Mouse (Mus musculus) limb, embryonic 10.5 days (tissue): ENCODE data around the gene Zmynd19. TPM values are rescaled to one million over a fixed set of nuclear protein-coding genes. Genes with fewer than 3 reads are reported as not detected.
A peak's percentile ranks its signal among the peaks of the same experiment; 100 is the strongest.
"Not testable (repeated sequence)": the region's sequence is repeated elsewhere in the genome, so short reads cannot be mapped to it uniquely, and the experiment has no call there.

Experiments used
- DNase-seq: peaks from one replicate; pipeline ENCODE4 v3.0.0-alpha.2; 2017; ENCODE audit warnings: low spot score
- H3K27ac ChIP-seq: fragments of 300-500 bp; sonication (generic); 2 replicates; pipeline ENCODE4 v1.5.1; 2016; ENCODE audit warnings: mild to moderate bottlenecking
- H3K27me3 ChIP-seq: fragments of 300-500 bp; sonication (generic); 2 replicates; pipeline ENCODE4 v1.6.1; 2016; ENCODE audit warnings: low read depth, mild to moderate bottlenecking; ENCODE audit not compliant: poor library complexity, severe bottlenecking
- H3K36me3 ChIP-seq: fragments of 300-500 bp; sonication (generic); 2 replicates; pipeline ENCODE4 v1.6.1; 2016; ENCODE audit warnings: mild to moderate bottlenecking, moderate library complexity
- H3K4me1 ChIP-seq: fragments of 300-500 bp; sonication (generic); 2 replicates; pipeline ENCODE4 v1.6.1; 2016
- H3K4me3 ChIP-seq: fragments of 300-500 bp; sonication (generic); 2 replicates; pipeline ENCODE4 v1.5.1; 2016; ENCODE audit warnings: mild to moderate bottlenecking, moderate library complexity
- H3K9me3 ChIP-seq: fragments of 300-500 bp; sonication (generic); replicated peaks from 2 replicates; pipeline ENCODE4 v1.6.1; 2016; ENCODE audit warnings: mild to moderate bottlenecking
- WGBS: fragments of 180-500 bp; shearing (Covaris S2); methylation state at CpG from one replicate; pipeline ENCODE4 v1.1.7; 2016; 5-methylcytosine and 5-hydroxymethylcytosine counted together
- polyA plus RNA-seq: library from polyadenylated mRNA; unstranded; fragments of >200 nt; fragmentation: Nextera tagmentation; extraction: Ambion mirVana; gene quantifications from 2 replicates; pipeline ENCODE4 v1.2.1, GENCODE M21; 2016

The Zmynd19 gene
- polyA plus RNA-seq, 1 experiment from 2014 or later, result 24.6 TPM

GRCm38 (mm10) chr2:24925284-24925683 is 24.3 kb upstream of the Zmynd19 start:
- 92% methylated on average over 8 of the region's 8 CpGs for WGBS
- no peak overlapping the region for H3K4me3 ChIP-seq
- H3K4me1 ChIP-seq, result no peaks in the 10 kb centered on the region
- H3K36me3 ChIP-seq, result no peaks in the 10 kb centered on the region
- H3K27ac ChIP-seq, result no peak overlapping the region
- no peaks in the 10 kb centered on the region for H3K9me3 ChIP-seq
- no peak for DNase-seq
- H3K27me3 ChIP-seq, result peaks cover 9% of the 10 kb centered on the region; the same call in 1 of the 2 replicates

DNA sequence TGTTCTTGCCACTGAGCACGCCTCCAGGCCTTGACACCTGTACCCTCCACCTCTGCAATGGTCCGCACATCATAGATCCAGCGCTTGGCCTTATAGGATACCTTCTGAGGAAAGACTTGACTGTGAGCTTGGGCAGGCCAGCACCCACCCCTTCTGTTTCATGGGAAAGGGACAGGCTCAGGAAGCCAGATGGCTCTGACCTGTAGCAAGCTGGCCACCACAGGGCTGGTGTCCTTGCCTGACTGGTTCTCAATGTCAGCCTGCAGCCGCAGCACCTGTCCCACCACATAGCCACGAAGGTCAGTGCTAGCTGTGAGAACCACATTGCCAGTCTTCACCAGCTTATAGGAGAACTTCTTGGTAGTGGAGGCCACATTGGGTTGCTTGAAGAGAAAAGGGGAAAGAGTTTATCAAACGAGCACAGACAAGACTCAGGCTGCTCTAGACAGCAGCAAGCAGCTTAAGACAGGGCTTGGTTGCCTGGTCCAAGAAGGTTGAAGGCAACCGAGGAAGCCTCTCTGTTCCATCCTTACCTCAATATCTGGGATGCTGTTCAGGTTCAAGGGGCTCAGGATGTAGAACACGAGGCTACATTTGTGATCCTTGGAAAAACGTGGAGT is 23.1 kb upstream of the Zmynd19 start:
- Histone ChIP-seq H3K27ac (no peak overlapping the region), H3K4me3 (no peak overlapping the region), H3K9me3 (no peaks in the 10 kb centered on the region), H3K4me1 (no peaks in the 10 kb centered on the region), H3K36me3 (no peaks in the 10 kb centered on the region), H3K27me3 (peaks cover 9% of the 10 kb centered on the region; the same call in 1 of the 2 replicates)
- whole genome bisulfite sequencing, result 83% methylated on average over 9 of the region's 9 CpGs
- DNase-seq, result no peak

- no peaks in the 10 kb centered on the region for H3K36me3 ChIP-seq
- no peaks in the 10 kb centered on the region for H3K9me3 ChIP-seq
- no peak overlapping the region for H3K27ac ChIP-seq
- no peak for DNase-seq
- WGBS, result 80% methylated on average over 7 of the region's 7 CpGs
- H3K27me3 ChIP-seq, result peaks cover 9% of the 10 kb centered on the region; the same call in 1 of the 2 replicates
- no peak overlapping the region for H3K4me3 ChIP-seq
- H3K4me1 ChIP-seq, result no peaks in the 10 kb centered on the region
Observed at GRCm38 (mm10) chr2:24926965-24927358, 22.6 kb upstream of the Zmynd19 start.

DNA sequence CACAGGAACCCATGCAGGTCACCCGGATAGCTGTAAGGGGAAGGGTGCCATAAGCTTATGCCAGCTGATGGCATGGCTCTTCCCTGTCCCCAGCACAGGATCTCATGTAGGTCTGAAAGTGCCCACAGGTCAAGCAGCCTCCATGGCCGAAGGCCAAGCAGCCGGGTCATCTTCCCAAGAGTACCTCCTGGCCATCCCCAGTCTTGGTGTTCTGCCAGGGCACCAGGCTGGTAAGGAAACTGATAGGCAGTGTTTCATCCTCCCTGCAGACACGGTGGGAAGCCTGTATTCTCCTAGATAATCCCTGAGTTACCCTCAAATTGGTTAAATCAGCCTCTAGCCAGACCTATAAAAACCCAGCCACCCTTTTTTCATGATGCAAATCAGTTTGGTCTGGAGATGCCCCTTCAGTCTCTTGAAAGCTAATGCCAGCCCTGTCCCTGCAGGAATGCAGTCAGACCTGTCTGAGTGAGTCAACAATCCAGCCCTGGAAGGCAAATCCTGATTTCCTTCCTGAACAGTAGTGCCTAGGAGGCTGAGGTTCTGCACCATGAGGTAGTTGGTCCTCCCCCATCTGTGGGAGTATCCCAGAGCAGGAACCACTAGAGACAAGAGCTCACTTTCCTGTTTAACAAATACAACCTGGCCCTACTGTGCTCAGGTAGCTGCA is 21.6 kb upstream of the Zmynd19 start:
- no peak for DNase-seq
- Histone ChIP-seq H3K9me3 (no peaks in the 10 kb centered on the region), H3K4me1 (no peaks in the 10 kb centered on the region), H3K4me3 (no peak overlapping the region), H3K27ac (no peak overlapping the region), H3K27me3 (peaks cover 9% of the 10 kb centered on the region; the same call in 1 of the 2 replicates), H3K36me3 (no peaks in the 10 kb centered on the region)
- 65% methylated on average over 4 of the region's 4 CpGs for WGBS

DNA sequence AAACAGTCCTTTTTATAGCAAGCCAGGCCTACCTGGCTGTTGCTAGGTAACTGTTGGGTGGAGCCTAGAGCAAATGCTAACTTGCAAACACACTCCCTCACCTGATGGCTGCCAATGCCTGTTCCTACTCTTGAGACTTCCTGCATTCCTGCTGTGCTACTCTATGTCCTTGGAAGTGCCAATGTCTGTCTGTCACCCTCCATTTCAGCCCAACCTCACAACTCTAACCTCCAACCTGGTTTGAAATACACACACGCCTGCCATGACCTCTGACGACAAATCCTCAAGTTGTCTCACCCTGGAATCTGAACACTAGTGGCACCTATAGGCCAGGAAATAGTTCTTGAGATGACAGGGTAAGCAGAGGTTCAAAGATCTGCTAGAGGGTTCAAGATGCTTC is 20.5 kb upstream of the Zmynd19 start:
- peaks cover 19% of the 10 kb centered on the region for H3K27me3 ChIP-seq
- H3K4me1 ChIP-seq, result peaks cover 3% of the 10 kb centered on the region
- 56% methylated on average over 2 of the region's 2 CpGs for WGBS
- H3K36me3 ChIP-seq, result no peaks in the 10 kb centered on the region
- no peak overlapping the region for H3K27ac ChIP-seq
- H3K4me3 ChIP-seq, result no peak overlapping the region
- H3K9me3 ChIP-seq, result no peaks in the 10 kb centered on the region
- no peak for DNase-seq

GRCm38 (mm10) chr2:24929593-24929992 is 20.0 kb upstream of the Zmynd19 start:
- Histone ChIP-seq H3K27me3 (peaks cover 24% of the 10 kb centered on the region), H3K4me1 (peaks cover 7% of the 10 kb centered on the region), H3K4me3 (no peak overlapping the region), H3K9me3 (no peaks in the 10 kb centered on the region), H3K27ac (no peak overlapping the region), H3K36me3 (no peaks in the 10 kb centered on the region)
- no peak for DNase-seq
- WGBS, result 96% methylated on average over 5 of the region's 5 CpGs

GRCm38 (mm10) chr2:24934441-24934963 is 15.1 kb upstream of the Zmynd19 start:
- Histone ChIP-seq H3K36me3 (no peaks in the 10 kb centered on the region), H3K4me3 (peak overlapping the region; percentile 71), H3K27me3 (peaks cover 36% of the 10 kb centered on the region), H3K9me3 (no peaks in the 10 kb centered on the region), H3K27ac (peak overlapping the region; percentile 72), H3K4me1 (peaks cover 20% of the 10 kb centered on the region)
- no peak for DNase-seq
- 4% methylated on average over 19 of the region's 19 CpGs for WGBS

DNA sequence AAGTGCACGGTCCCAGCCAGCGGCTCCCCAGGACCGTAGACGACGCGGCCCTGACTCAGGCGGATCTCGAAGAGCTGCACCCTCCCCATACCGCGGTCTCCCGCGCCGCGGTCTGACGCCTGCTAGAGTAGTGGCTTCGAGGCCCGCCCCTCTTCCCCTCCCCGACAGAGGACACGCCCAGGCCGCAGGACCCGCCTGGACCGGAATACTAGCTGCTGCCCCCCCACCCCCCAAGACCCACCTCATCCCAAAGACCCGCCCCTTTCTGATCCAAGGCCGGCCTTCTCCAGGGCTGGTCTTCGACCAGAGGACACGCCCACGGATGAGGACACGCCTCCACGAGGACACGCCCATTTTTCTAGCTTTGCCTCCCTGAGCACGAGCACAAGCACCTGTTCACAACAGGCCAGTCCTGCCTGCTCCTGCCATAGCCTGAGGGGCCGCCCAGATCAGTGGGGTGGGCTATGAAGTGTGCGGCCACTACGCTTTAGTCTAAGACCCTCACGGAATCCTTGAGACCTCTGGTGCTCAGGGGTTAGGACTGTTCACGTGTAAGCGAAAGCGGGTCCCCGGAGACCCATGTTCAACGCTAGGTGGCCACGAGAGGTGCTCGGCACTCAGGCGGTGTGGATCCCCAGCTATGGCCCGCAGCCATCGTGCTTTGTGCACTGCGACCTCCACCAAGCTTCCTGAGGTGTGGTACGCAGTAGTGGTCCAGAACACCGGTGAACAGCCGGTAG is 14.4 kb upstream of the Zmynd19 start, which contains the start of gene Arrdc1:
Gene Arrdc1, minus strand, starts transcription at position 196 of the 740 bp plus-strand sequence.
- Histone ChIP-seq H3K4me1 (peaks cover 20% of the 10 kb centered on the region), H3K36me3 (no peaks in the 10 kb centered on the region), H3K9me3 (no peaks in the 10 kb centered on the region), H3K27me3 (peaks cover 36% of the 10 kb centered on the region), H3K4me3 (peak within 1 kb of the TSS; percentile 71), H3K27ac (peak within 1 kb of the TSS; percentile 72)
- DNase-seq, result peak; percentile 91
- WGBS, result 1% methylated on average over 46 of the region's 49 CpGs

DNA sequence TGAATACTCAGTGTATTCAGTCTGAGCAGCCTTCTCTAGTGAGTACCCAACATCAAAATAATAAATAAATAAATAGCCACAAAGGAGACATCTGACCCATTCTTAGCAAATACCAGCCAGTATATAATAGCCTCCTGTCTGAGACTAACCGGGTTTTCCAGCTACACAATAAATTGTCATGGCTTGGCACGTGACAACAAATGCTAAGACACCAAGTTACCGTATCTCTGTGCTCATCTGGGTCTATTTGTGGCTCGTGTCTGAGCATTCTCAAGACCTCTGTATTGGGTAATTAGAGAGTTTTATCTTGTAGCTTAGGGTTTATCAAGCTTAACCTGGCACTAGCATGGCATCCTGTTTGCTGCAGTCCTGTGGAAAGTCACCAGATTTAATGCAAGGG is 7.5 kb upstream of the Zmynd19 start:
- Histone ChIP-seq H3K27me3 (peaks cover 5% of the 10 kb centered on the region; the same call in 1 of the 2 replicates), H3K36me3 (no peaks in the 10 kb centered on the region), H3K9me3 (no peaks in the 10 kb centered on the region), H3K4me1 (no peaks in the 10 kb centered on the region), H3K27ac (no peak overlapping the region), H3K4me3 (no peak overlapping the region)
- 83% methylated on average over 4 of the region's 4 CpGs for WGBS
- DNase-seq, result no peak

GRCm38 (mm10) chr2:24944304-24944703 is 5.3 kb upstream of the Zmynd19 start:
- not testable (repeated sequence) for H3K4me3 ChIP-seq, H3K4me1 ChIP-seq, H3K27me3 ChIP-seq, H3K27ac ChIP-seq, H3K36me3 ChIP-seq, H3K9me3 ChIP-seq, DNase-seq
- 60% methylated on average over 2 of the region's 2 CpGs for WGBS

DNA sequence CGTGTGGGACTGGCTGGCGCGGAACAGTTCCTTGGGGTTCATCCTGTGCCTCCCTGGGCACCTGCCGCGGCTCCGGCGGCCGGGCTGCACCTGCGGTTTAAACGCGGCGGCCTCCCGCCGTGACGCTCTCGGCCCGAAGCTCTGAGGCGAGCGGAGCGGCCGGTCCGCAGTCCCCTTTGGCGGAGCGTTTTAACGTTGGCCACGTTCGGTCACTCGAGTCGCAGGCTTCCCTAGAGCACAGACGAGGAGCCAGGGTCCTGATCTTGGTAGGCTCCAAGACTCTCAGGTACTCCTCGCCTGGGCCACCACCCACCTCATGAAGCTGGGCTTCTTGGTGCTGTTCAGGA is 570 bp downstream of the Zmynd19 start:
- peak; percentile 56 for DNase-seq
- peak overlapping the region; percentile 92 for H3K27ac ChIP-seq
- H3K4me3 ChIP-seq, result peak overlapping the region; percentile 91
- H3K36me3 ChIP-seq, result peaks cover 39% of the 10 kb centered on the region
- H3K9me3 ChIP-seq, result no peaks in the 10 kb centered on the region
- peaks cover 5% of the 10 kb centered on the region; the same call in 1 of the 2 replicates for H3K27me3 ChIP-seq
- WGBS, result under 1% methylated on average over 31 of the region's 31 CpGs
- peaks cover 16% of the 10 kb centered on the region for H3K4me1 ChIP-seq

GRCm38 (mm10) chr2:24952537-24953055 is 3.0 kb downstream of the Zmynd19 start:
- peaks cover 16% of the 10 kb centered on the region for H3K4me1 ChIP-seq
- H3K9me3 ChIP-seq, result no peaks in the 10 kb centered on the region
- no peak for DNase-seq
- H3K27ac ChIP-seq, result no peak overlapping the region
- peaks cover 5% of the 10 kb centered on the region; the same call in 1 of the 2 replicates for H3K27me3 ChIP-seq
- peaks cover 62% of the 10 kb centered on the region for H3K36me3 ChIP-seq
- 86% methylated on average over 4 of the region's 4 CpGs for WGBS
- no peak overlapping the region for H3K4me3 ChIP-seq
